Mouse (Mus musculus) bone marrow macrophage, adult 2 months (primary cell): ENCODE measurements at regions not wholly inside any gene's neighbourhood (a gene's known extent, or its start where the extent isn't known, plus 50 kb on each side); places are given as distances from the start of the nearest gene placed in this dataset.

Experiments
- CTCF ChIP-seq: IDR thresholded peaks from 2 replicates; pipeline ENCODE4 v1.5.1; 2012; ENCODE audit warnings: low read depth, mild to moderate bottlenecking, low read length, moderate library complexity
- POLR2A ChIP-seq: IDR thresholded peaks from 2 replicates; pipeline ENCODE4 v1.6.1; 2012; ENCODE audit warnings: mild to moderate bottlenecking, low read depth, low read length, borderline replicate concordance

GRCm38 (mm10) chr8:8440903-8441302 is 220.1 kb downstream of the Efnb2 start:
- no peak for TF ChIP-seq POLR2A
- no peak for TF ChIP-seq CTCF
